Mouse (Mus musculus): ENCODE data around the gene Gyg.

DNA sequence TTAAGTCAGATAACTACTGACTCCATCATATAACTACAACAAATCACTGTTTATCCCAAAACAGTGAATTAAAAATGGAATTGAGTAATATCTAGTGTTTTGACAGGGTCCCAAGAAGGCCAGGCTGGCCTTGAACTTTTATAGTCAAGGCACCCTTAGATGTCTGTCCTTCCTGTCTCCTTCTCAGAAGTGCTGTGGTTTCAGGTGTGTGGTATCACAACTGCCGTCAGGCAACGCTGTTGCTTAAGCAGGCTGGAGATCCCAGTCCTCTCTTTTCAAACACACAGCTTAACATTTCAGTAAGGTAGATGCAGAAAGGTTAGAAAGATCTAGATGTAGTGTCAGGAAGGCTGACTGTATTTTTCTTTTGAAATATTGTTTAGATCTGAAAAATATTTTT lies 13.0 kb downstream of the Gyg start:
- no peak for TF ChIP-seq POLR2A (IDR thresholded peaks at IDR 0.05; ENCODE audit: low read depth, low read length)
- no peak for TF ChIP-seq CTCF (conservative IDR thresholded peaks at IDR 0.05; ENCODE audit: insufficient read depth, insufficient read length, low read depth, low read length)
